Mouse (Mus musculus) cerebellum, postnatal 4 days (tissue): ENCODE results near the gene Hsd17b7.

Experiments
- DNase-seq, 2 experiments: peaks; one replicate each; pipeline ENCODE4 v3.0.0; 2022; ENCODE audit warnings: low spot score in 2 of 2, mixed read lengths in 1 of 2

Hsd17b7 gene

DNA sequence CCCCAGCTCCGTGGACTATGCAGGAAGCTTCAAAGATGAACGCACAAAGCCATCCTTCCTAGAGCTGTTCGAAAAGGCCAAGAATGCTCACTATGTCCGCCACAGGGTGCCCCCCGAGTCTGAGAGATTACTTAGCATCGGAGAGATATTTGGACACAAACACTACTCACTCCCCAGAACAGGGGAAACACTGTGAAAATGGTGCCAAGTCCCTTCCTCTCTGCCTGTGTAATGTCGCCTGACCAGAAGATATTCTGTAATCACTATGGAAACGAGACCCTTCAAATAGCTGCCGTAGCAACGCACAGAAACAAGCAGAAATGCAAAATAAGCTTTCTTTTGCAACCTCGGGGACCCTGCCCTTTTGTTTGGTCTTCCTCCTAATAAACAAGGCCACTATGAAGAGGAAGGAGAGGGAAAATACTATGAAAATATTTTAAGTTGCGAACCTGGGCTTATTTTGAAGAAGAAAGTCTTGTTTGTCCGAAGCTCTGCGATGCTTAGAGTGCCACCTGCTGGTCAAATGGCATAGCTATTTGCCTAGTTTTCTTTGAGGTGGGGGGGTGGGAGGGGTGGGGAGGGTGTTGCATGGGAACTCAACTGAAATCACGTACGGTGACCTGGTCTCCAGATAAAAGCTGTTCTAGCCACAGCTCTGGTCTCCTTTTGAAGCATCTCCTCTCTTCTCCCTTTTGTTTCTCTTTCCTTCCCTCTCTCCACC lies 34.9 kb downstream of the Hsd17b7 start:
- peak in 1 of 2 experiments; percentile 54 for DNase-seq

DNA sequence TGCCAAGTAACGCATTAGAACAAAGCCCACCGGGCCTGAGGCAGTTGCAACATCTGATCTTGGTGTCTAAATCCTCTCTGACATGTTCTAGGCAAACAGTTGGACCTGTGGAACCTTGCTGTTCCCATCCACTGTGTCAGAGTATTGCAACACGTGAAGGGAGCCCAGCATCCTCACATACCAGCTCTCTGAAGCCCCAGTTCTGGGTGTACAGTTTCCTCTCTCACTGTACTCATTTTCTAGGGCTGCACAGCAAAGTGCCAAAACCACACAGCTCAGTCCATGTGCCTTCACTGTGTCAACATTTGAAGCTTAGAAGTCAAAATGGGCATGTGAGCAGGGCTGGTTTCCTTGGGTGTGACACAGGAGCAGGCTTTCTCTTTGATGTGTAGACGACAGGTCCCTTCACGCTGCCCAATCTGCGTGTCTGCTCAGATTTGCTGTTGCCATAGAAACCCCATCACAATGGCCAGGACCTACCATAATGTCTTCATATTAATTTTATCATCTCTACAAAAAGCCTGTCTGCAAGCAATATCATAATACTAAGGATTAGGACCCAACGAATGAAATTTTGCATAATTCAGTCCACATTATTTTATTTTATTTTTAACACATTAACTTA lies 36.8 kb downstream of the Hsd17b7 start:
- no peak for DNase-seq

- DNase-seq = no peak
These were observed 37.3 kb downstream of the Hsd17b7 start for GRCm38 (mm10) chr1:169931698-169932097.

DNA sequence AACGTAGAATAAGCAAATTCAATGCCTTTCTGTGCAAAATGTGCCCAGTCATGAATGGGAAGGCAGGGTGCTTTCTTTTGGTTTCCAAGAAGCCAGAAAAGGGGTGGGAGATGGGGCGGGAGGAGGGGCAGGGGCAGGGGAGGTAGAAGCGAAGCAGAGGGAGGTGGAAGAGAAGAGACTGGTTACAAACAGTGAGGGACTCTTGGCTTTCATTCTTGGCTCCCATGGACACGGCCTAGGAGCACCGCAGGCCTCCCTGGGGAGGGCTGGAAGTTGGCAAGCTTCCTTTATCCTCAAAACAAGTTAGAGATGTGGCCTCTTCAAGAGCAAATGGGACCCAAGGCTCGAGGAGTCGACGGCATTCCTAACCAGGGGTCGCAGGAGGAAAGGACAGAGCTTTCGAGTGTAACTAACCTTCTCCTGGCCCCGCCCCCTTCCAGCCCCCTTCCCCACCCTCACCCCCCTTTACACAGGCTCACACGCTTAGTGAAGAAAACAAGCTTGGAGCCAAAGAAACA lies 40.5 kb downstream of the Hsd17b7 start, which contains the start of gene Ccdc190:
Gene Ccdc190 (plus strand): TSS at position 195 of the 518 bp plus-strand sequence.
- DNase-seq = peak in 1 of 2 experiments; percentile 28

GRCm38 (mm10) chr1:169927753-169928369 lies 41.2 kb downstream of the Hsd17b7 start:
- no peak for DNase-seq

DNA sequence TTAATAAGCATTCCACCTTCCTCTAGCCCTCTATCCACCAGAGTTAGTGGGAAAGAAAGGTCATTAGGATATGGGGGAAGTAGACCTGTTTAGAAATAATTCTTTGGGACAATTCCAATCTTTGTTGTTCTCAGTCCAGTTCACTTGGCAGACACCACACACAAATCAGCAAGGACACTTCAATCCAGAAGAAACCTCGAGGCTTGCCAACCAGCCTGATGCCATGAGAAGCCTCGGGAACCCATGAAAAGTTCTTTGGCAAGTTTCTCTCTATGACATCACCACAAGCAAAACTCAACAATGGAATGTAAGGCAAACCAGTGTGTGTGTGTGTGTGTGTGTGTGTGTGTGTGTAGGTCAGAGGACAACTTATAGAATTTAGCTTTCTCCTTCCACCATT lies 44.5 kb downstream of the Hsd17b7 start:
- no peak for DNase-seq

- peak in 1 of 2 experiments; percentile 39 for DNase-seq
These were observed 47.3 kb downstream of the Hsd17b7 start for GRCm38 (mm10) chr1:169921710-169922211.

GRCm38 (mm10) chr1:169919211-169919610 lies 49.8 kb downstream of the Hsd17b7 start:
- peak; percentile 86 to 89 for DNase-seq

GRCm38 (mm10) chr1:169917998-169918397 lies 51.0 kb downstream of the Hsd17b7 start:
- peak; percentile 40 to 46 for DNase-seq

DNA sequence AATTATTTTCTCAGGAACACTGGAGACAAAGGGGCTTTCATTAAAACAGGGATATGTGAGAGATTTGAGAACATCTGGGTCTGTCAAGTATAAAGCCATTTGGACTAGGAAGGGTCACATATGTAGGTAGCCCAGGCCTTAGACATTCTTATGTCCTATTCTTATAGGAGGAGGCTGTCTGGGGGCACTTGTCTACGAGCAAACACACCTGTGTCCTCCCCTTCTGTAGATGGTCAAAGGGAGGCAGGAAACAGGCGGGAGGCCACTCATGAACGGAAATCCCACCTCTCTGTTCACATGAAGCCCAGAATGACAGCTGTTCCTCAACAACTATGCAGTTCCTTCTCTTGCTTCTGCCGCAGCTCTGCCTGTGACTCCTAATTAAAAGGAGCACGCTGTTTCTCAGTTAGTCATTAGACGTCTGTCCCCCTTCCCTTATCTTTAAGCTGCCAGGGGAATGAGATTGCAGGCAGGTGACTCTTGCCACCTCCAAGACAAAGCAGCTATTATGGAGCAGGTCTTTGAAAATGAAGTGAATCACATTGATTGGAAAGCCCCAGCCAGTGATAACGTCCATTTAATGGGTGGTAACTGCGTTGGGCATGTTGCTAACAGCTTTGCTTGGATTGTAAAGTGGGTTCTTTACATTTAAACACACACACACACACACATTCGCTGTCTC lies 51.8 kb downstream of the Hsd17b7 start:
- DNase-seq = no peak

DNA sequence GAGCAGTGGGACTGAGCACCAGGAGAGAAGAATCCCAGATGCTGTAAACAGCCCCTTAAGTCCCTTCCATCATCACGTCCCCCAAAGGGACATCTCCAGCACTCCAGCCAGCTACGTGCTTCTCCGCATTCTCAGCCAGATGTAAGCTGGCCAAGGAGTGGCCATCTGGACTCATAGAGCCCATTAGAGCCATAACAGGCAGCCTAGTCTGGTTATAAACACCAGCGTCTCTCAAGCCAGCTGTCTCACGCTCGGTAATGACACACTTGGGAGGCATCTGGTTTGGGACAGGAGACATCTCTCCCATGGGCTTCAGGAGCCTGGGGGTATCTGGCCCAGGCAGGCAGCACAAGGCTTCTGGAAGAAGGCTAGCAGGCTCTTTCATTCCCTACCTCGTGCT lies 52.4 kb downstream of the Hsd17b7 start:
- DNase-seq = no peak

DNA sequence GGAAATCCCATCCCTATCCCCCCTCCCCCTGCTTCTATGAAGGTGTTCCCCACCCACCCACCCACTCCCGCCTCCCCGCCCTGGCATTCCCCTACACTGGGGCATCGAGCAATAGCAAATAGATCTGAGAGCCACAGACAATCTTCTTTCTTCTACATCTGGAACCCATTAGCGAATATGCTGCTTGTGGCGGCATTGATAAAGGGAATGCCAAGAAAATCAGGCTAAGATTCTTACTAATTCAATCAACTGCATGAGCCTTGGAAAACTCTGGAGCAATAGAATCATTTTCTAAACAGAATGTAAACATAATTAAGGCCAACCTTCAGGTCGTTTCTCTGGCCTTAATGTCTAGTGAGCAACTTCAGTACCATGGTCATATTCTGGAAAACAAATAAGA lies 57.5 kb downstream of the Hsd17b7 start:
- no peak for DNase-seq

- no peak for DNase-seq
These were observed 58.3 kb downstream of the Hsd17b7 start for GRCm38 (mm10) chr1:169910751-169911150.

DNA sequence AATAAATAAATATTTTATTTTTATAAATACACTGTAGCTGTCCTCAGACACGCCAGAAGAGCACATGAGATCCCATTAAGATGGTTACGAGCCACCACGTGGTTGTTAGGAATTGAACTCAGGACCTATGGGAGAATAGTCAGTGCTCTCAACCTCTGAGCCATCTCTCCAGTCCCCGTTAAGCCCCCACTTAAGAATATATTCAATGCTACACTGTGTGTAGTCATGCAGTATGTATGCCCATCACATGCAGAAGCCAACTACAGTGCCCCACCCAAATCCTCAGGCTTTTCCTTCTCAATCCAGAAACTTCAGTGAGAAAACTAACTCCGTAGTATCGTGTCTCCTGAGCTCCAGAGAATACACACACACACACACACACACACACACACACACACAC lies 59.4 kb downstream of the Hsd17b7 start:
- no peak for DNase-seq

DNA sequence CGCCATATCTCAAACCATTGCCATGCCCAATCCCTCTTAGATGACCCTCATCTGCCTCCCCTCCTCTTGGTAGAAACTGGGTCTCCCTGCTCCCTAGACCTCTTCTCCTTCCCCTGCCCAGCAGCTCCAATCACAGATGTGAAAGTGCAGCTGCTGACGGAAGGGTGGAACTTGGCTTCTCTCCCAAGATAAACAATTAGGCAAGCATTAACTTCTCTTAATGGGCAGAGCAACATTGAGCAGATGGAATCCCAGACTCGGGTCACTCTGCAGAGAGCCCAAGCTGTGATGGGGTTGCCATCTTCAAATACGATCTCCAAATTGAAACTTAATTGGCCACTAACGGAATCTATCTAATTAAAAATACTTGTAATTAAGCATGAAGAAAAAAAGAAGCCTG lies 59.9 kb downstream of the Hsd17b7 start:
- no peak for DNase-seq

DNA sequence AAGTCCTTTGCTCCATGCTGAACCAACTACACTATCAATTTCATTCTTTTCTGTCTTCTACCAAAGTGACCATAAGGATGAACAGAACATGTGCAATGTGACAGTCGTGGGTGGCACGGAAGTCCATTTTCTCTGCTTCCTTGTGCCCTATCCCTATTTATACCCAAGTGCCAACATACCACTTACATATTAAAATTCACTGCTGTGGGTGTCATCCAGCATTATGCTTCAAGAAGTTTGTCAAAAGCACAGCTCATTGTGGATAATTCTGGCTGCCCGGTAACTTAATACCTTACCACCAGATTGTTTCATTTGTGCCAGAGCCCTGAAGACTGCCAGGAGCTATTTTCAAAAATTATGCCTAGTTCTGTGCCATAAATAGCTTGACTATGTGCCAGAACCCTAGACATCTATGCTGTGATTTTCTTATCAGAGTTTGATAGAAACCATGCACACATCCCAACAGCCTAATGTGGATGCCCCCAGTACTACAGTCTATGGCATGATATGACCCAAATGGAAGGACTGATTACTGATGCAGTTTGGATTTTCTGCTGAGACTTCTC lies 68.2 kb downstream of the Hsd17b7 start:
- DNase-seq = no peak
